Mouse (Mus musculus) ES-E14 (cell line): ENCODE results near the gene Wdfy1.

Experiments used
- CHD2 ChIP-seq: IDR thresholded peaks from 2 replicates; pipeline ENCODE4 v1.6.1; 2014; ENCODE audit warnings: mild to moderate bottlenecking, low read depth, low read length, inconsistent platforms
- HCFC1 ChIP-seq: IDR thresholded peaks from 2 replicates; pipeline ENCODE4 v1.6.1; 2012; ENCODE audit warnings: low read length, inconsistent platforms, borderline replicate concordance; ENCODE audit not compliant: insufficient read depth
- MAFK ChIP-seq: IDR thresholded peaks from 2 replicates; pipeline ENCODE4 v1.6.1; 2014; ENCODE audit warnings: mild to moderate bottlenecking, low read depth, low read length, inconsistent platforms; ENCODE audit not compliant: insufficient read depth
- ZC3H11A ChIP-seq: IDR thresholded peaks from 2 replicates; pipeline ENCODE4 v1.6.1; 2012; ENCODE audit warnings: low read depth, mild to moderate bottlenecking, inconsistent platforms, low read length, borderline replicate concordance
- ZNF384 ChIP-seq: IDR thresholded peaks from 2 replicates; pipeline ENCODE4 v1.6.1; 2012; ENCODE audit warnings: low read depth, low read length, inconsistent platforms

- TF ChIP-seq MAFK: no peak
- no peak for TF ChIP-seq ZC3H11A
- no peak for TF ChIP-seq HCFC1
- TF ChIP-seq CHD2: no peak
- no peak for TF ChIP-seq ZNF384
Measured at GRCm38 (mm10) chr1:79704672-79705071, 71.3 kb downstream of the Wdfy1 start.
